10 mouse cellular contexts compared by ENCODE assay signal in genomic region chr5:124241686-124242444, GRCm38 (mm10). TPM values are rescaled to one million over a fixed set of nuclear protein-coding genes. Genes with fewer than 3 reads are reported as not detected.
DNase-seq lines count a peak whose midpoint lies in the region; ATAC-seq and TF ChIP-seq lines count a peak whose summit lies in the region.
"Had no signal": no experiment of that assay in that cellular context is flagged by ENCODE, and none has a peak within 500 bp of the region (broad histone marks: within the 10 kb centered on the region; RNA-seq: fewer than 3 reads in every experiment).

No protein-coding gene starts in this region.

- no peak for TF ChIP-seq CTCF in lung, embryonic 14.5 days (IDR thresholded peaks at IDR 0.05; ENCODE audit: low read depth)

- H3K4me1 ChIP-seq in lung, embryonic 14.5 days (ENCODE audit: insufficient read depth): peaks cover 4% of the 10 kb centered on the region
- peaks cover 22% of the 10 kb centered on the region for H3K4me1 ChIP-seq in midbrain, embryonic 15.5 days

- peaks cover 15% of the 10 kb centered on the region for H3K36me3 ChIP-seq in lung, embryonic 14.5 days (ENCODE audit: insufficient read depth)
- no peaks in the 10 kb centered on the region for H3K36me3 ChIP-seq in midbrain, embryonic 15.5 days (replicated peaks)

- no peaks in the 10 kb centered on the region for H3K27me3 ChIP-seq in lung, embryonic 14.5 days (ENCODE audit: insufficient read depth, low read length)
- H3K27me3 ChIP-seq in midbrain, embryonic 15.5 days (replicated peaks): no peaks in the 10 kb centered on the region
- H3K27me3 ChIP-seq: liver, embryonic 12.5 days had no signal

- peak overlapping the region; percentile 50 for H3K27ac ChIP-seq in lung, embryonic 14.5 days (ENCODE audit: low read depth)
- H3K27ac ChIP-seq in midbrain, embryonic 15.5 days: peak overlapping the region; percentile 57; the same call in 1 of the 2 replicates
- H3K27ac ChIP-seq: liver, embryonic 12.5 days had no signal

- H3K9ac ChIP-seq in lung, embryonic 14.5 days: no peak overlapping the region; the same call in 1 of the 2 replicates
- no peak overlapping the region; the same call in 1 of the 2 replicates for H3K9ac ChIP-seq in midbrain, embryonic 15.5 days
- H3K9ac ChIP-seq: liver, embryonic 12.5 days had no signal

- WGBS in lung, embryonic 14.5 days: 37% methylated on average over 10 of the region's 10 CpGs
- WGBS in midbrain, embryonic 15.5 days: 36% methylated on average over 10 of the region's 10 CpGs

- no peak overlapping the region for H3K4me2 ChIP-seq in lung, embryonic 14.5 days
- H3K4me2 ChIP-seq in midbrain, embryonic 15.5 days: peak overlapping the region; percentile 14; the same call in 1 of the 2 replicates
- H3K4me2 ChIP-seq: liver, embryonic 12.5 days had no signal

- no peaks in the 10 kb centered on the region for H3K9me3 ChIP-seq in lung, embryonic 14.5 days (ENCODE audit: low read depth, low read length)
- H3K9me3 ChIP-seq in midbrain, embryonic 15.5 days: no peaks in the 10 kb centered on the region
- H3K9me3 ChIP-seq: liver, embryonic 12.5 days had no signal

- no peak for DNase-seq in frontal cortex, postnatal 25 days (ENCODE audit: low spot score in 2 of 2)
- DNase-seq in lung, embryonic 14.5 days: no peak
- DNase-seq in lung, postnatal 36 days: no peak
- DNase-seq in ovary, postnatal 14 days (ENCODE audit: low spot score): no peak
- no peak for DNase-seq in cerebellum, postnatal 14 days
- DNase-seq: cerebellum, adult 8-10 months had no signal

- ATAC-seq in frontal cortex, adult (ENCODE audit: low TSS enrichment): peak; percentile 50; the same call in 1 of the 2 replicates
- no peak for ATAC-seq in lung, embryonic 14.5 days (ENCODE audit: insufficient read depth)
- ATAC-seq in granulocyte monocyte progenitor cell, adult 5-6 weeks (replicated peaks; ENCODE audit: poor library complexity, severe bottlenecking): peak; percentile 62
- 0 out of 2 replicates have a peak, but pooled peaks have one; percentile 14 for ATAC-seq in midbrain, embryonic 15.5 days (replicated peaks)
- ATAC-seq: liver, embryonic 12.5 days had no signal

- H3K4me3 ChIP-seq in lung, embryonic 14.5 days (ENCODE audit: low read depth, low read length): no peak overlapping the region
- H3K4me3 ChIP-seq in midbrain, embryonic 15.5 days: no peak overlapping the region
- H3K4me3 ChIP-seq: liver, embryonic 12.5 days had no signal

RNA-seq across cellular contexts. Expression of gene Pitpnm2, which starts 7.7 kb away (rescaled TPM):
- 8.8 and 9.8 TPM in 2 replicates for polyA plus RNA-seq in lung, embryonic 14.5 days (2014; fragmentation: Nextera tagmentation; extraction: Ambion mirVana)
- 8.8 and 10.4 TPM in 2 replicates for total RNA-seq in granulocyte monocyte progenitor cell, adult 5-6 weeks (2014; fragmentation: Nextera tagmentation)
- 3.1 and 4.1 TPM in 2 replicates for total RNA-seq in granulocyte monocyte progenitor cell, adult 5-6 weeks (2017)
- polyA plus RNA-seq in midbrain, embryonic 15.5 days (2015; fragmentation: Nextera tagmentation; extraction: Ambion mirVana): 11.8 and 13.0 TPM in 2 replicates
